Mouse (Mus musculus): ENCODE measurements at regions not wholly inside any gene's neighbourhood (a gene's known extent, or its start where the extent isn't known, plus 50 kb on each side); places are given as distances from the start of the nearest gene placed in this dataset.

DNA sequence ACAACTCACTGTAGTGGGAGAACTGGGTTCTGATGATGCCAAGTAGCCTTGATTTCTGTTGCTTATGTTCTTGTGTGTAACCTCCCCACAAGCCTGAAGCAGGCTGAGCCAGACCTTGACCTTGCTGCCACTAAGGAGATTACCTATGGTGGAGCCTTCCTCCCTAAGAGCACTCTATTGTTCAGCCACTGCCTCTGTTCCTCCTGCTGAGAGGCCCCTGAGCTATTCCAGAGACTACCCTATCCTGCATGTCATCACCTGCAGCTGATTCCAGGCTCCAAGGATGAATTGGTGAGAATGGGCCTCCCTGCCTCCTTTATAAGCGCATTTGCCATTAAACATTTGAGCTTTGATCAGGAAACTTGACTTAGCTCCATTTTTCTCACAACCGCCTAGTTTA is 60.8 kb upstream of the Dnajc1 start:
- DNase-seq (ENCODE audit: low read depth, low spot score): peak; percentile 87

DNA sequence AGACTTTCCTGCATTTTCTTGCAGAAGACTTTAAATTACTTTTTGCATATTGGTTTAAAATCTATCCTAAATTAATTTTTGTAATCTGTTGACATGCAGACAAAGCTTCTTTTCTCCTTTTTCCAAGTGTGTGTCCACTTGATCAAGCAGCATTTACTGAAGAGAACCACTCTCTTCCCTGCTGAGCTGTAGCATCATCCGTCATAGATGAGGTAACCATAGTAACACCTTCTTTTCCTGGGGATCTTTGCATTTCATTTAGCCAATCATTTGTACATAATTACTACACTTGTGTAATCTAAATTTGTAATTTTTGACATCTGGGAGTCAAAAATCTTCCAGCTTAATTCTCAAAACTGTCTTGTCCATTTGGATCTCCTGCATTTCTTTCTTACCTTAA is 53.2 kb upstream of the Dnajc1 start:
- no peak for DNase-seq (ENCODE audit: low read depth, low spot score)

Data from R1 (cell line).